Mouse (Mus musculus): ENCODE measurements around the gene Stk11. TPM values are rescaled to one million over a fixed set of nuclear protein-coding genes. Genes with fewer than 3 reads are reported as not detected.

The Stk11 gene
- polyA plus RNA-seq, 1 experiment from 2014 or later, result 13.8 TPM

DNA sequence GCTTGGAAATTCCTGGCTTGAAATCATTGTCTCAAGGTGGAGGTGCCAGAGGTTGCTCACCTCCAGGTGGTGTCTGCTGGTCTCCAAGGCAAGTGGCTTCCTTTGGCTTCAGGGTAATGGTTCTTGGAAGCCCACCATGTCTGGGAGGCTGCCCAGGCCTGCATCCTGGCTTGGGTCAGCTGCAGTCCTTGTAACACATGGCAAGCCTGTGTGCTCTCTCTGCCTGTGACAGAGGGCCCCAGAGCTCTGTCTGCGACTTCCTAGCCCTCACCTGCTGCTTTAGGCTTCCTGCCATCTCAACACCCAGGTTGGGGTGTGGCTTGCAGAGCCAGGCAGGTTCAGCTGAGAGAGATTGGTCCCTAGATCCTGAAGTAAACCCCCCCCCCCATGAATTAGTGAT, 2.1 kb downstream of the Stk11 start:
- H3K36me3 ChIP-seq (ENCODE audit: control insufficient read depth, insufficient read depth), result peaks cover 17% of the 10 kb centered on the region
- no peak overlapping the region for H3K27ac ChIP-seq (ENCODE audit: low read length)
- ATAC-seq (replicated peaks; ENCODE audit: extremely low read depth, insufficient read depth, low FRiP score), result no peak
- peak overlapping the region; percentile 94 for H3K9ac ChIP-seq (ENCODE audit: low read length)
- WGBS, result 34% methylated on average over 1 of the region's 1 CpGs
- peak overlapping the region; percentile 92 for H3K4me3 ChIP-seq (ENCODE audit: low read length)
- H3K4me1 ChIP-seq (ENCODE audit: control insufficient read depth, insufficient read depth, low read length), result peaks cover 37% of the 10 kb centered on the region
- no peaks in the 10 kb centered on the region for H3K27me3 ChIP-seq (ENCODE audit: control insufficient read depth, insufficient read depth, low read length)
- H3K4me2 ChIP-seq (ENCODE audit: low read depth, low read length), result peak overlapping the region; percentile 96
- H3K9me3 ChIP-seq (replicated peaks; ENCODE audit: control insufficient read depth, low read length), result no peaks in the 10 kb centered on the region

DNA sequence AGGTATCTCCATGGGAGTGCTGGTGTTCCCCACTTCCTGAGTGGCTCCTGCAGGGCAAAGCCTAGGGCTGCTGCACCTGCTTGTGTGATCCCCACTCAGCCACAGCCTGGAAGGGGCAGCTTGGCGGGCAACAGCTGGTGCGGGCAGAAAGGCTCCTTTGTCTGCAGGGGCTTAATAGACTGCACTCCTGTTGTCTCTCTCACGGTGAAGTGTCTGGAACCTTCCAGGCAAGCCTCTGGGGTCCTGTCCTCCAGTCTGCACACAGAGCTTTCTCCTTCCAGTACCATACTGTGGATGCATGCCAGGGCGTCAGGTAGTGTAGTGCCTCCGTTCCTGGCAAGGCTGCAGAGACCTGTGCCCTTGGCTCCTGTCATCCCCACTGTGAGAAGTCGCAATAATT, 2.9 kb downstream of the Stk11 start:
- no peak for ATAC-seq (replicated peaks; ENCODE audit: extremely low read depth, insufficient read depth, low FRiP score)
- peaks cover 37% of the 10 kb centered on the region for H3K4me1 ChIP-seq (ENCODE audit: control insufficient read depth, insufficient read depth, low read length)

DNA sequence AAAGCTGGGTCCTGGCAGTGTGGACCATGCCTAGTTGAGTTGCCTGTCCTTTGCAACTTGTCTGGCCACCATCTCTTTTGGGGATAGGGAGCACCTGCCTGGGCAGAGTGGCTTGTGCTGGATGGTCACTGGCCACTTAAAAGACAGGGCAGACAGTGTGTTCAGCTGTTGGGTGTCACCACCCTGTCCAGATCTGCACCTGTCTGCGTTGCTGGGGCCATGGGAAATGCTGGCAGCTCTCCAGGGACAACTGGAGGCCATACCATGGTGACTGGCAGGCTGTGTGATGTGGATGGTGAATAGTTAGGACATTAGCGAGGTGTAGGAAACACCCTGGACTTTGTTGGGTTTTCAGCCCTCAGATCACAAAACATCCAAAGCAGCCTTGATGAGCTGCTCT, 4.5 kb downstream of the Stk11 start:
- Histone ChIP-seq H3K9me3 (replicated peaks; ENCODE audit: control insufficient read depth, low read length) (no peaks in the 10 kb centered on the region), H3K4me1 (ENCODE audit: control insufficient read depth, insufficient read depth, low read length) (peaks cover 35% of the 10 kb centered on the region), H3K9ac (ENCODE audit: low read length) (no peak overlapping the region; the same call in 1 of the 2 replicates), H3K36me3 (ENCODE audit: control insufficient read depth, insufficient read depth) (peaks cover 19% of the 10 kb centered on the region), H3K27me3 (ENCODE audit: control insufficient read depth, insufficient read depth, low read length) (no peaks in the 10 kb centered on the region), H3K4me2 (ENCODE audit: low read depth, low read length) (no peak overlapping the region), H3K4me3 (ENCODE audit: low read length) (no peak overlapping the region), H3K27ac (ENCODE audit: low read length) (0 out of 2 replicates have a peak overlapping the region, but pooled peaks have one; percentile 4)
- 44% methylated on average over 2 of the region's 2 CpGs for whole genome bisulfite sequencing
- no peak for ATAC-seq (replicated peaks; ENCODE audit: extremely low read depth, insufficient read depth, low FRiP score)

More for the DNA sequence above, 2.9 kb downstream of the Stk11 start:
- whole genome bisulfite sequencing, result 67% methylated on average over 6 of the region's 6 CpGs
- Histone ChIP-seq H3K9me3 (replicated peaks; ENCODE audit: control insufficient read depth, low read length) (no peaks in the 10 kb centered on the region), H3K4me3 (ENCODE audit: low read length) (peak overlapping the region; percentile 92), H3K27me3 (ENCODE audit: control insufficient read depth, insufficient read depth, low read length) (no peaks in the 10 kb centered on the region), H3K36me3 (ENCODE audit: control insufficient read depth, insufficient read depth) (peaks cover 19% of the 10 kb centered on the region), H3K9ac (ENCODE audit: low read length) (peak overlapping the region; percentile 56), H3K4me2 (ENCODE audit: low read depth, low read length) (peak overlapping the region; percentile 96), H3K27ac (ENCODE audit: low read length) (no peak overlapping the region; the same call in 1 of the 2 replicates)

DNA sequence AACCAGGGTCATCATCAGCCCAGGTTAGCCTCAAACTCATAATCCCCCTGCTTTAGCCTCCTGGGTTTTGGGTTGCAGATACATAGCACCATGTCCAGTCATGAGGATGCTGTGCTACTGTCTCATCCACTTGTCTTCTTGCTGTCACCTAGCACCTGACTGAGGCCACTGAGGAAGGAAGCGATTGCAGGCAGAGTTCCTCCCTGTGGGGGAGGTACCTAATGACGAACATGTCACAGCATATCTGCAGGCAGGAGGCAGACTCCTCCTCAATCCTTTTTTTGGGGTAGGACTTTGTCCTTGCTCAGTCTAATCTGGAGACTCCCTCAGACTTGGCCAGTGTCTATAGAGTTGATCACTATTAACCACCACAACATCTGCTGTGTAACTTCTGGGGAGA, 6.0 kb downstream of the Stk11 start:
- peaks cover 30% of the 10 kb centered on the region for H3K36me3 ChIP-seq (ENCODE audit: control insufficient read depth, insufficient read depth)

DNA sequence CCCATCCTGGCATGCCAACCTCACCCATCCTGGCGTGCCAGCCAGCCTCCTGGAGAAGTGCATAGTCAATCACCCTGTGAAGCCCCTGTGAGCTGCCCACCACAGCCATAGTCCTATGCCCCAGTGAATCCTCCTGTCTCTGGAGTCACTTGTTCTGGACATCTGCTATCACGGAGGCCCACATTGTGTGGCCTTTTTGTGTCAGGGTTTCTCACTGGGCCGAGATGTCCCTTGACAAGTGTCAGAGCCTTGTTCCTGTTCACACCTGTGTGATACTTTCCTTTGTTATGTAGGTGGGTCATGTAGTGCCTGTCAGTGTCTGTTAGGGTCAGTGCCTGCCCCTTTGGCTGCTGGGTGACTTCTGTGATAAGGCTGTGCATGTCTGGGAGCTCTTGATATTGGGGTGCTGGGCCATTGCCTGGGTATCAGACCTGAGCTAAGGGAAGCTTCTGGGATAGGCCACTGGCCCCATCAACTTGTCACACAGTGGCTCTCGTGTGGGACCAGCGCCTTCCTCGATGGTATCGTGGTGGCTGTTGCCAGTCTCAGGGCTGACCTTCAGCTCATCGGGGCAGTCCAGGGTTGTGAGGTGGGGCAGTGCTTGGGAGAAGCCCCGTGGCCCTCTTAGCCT, 8.4 kb downstream of the Stk11 start:
- 87% methylated on average over 9 of the region's 9 CpGs for WGBS
- H3K27ac ChIP-seq (ENCODE audit: low read length), result no peak overlapping the region
- no peaks in the 10 kb centered on the region for H3K9me3 ChIP-seq (replicated peaks; ENCODE audit: control insufficient read depth, low read length)
- H3K27me3 ChIP-seq (ENCODE audit: control insufficient read depth, insufficient read depth, low read length), result no peaks in the 10 kb centered on the region
- no peak overlapping the region for H3K4me3 ChIP-seq (ENCODE audit: low read length)
- no peak for ATAC-seq (replicated peaks; ENCODE audit: extremely low read depth, insufficient read depth, low FRiP score)
- H3K9ac ChIP-seq (ENCODE audit: low read length), result peak overlapping the region; percentile 49; the same call in 1 of the 2 replicates
- H3K4me2 ChIP-seq (ENCODE audit: low read depth, low read length), result no peak overlapping the region
- peaks cover 13% of the 10 kb centered on the region for H3K4me1 ChIP-seq (ENCODE audit: control insufficient read depth, insufficient read depth, low read length)
- H3K36me3 ChIP-seq (ENCODE audit: control insufficient read depth, insufficient read depth), result peaks cover 44% of the 10 kb centered on the region

More for the DNA sequence above, 6.0 kb downstream of the Stk11 start:
- Histone ChIP-seq H3K4me1 (ENCODE audit: control insufficient read depth, insufficient read depth, low read length) (peaks cover 35% of the 10 kb centered on the region), H3K4me3 (ENCODE audit: low read length) (no peak overlapping the region), H3K4me2 (ENCODE audit: low read depth, low read length) (no peak overlapping the region), H3K27me3 (ENCODE audit: control insufficient read depth, insufficient read depth, low read length) (no peaks in the 10 kb centered on the region), H3K9ac (ENCODE audit: low read length) (no peak overlapping the region), H3K27ac (ENCODE audit: low read length) (no peak overlapping the region), H3K9me3 (replicated peaks; ENCODE audit: control insufficient read depth, low read length) (no peaks in the 10 kb centered on the region)
- ATAC-seq (replicated peaks; ENCODE audit: extremely low read depth, insufficient read depth, low FRiP score), result no peak
- WGBS, result 77% methylated on average over 2 of the region's 2 CpGs

DNA sequence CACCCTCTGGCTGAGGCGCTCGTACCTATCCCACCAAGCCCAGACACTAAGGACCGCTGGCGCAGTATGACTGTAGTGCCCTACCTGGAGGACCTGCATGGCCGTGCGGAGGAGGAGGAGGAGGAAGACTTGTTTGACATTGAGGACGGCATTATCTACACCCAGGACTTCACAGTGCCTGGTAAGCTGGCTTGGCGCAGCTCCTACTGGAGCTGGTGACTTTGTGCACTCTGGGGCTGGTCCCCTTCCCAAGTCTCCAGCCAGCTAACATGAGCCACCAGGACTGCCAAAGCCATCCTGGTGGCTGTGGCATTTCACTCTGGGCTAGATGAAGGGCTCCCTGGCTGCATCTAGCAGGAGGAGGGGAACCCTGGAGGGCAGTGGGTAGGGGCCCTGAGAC, 12.3 kb downstream of the Stk11 start:
- H3K9me3 ChIP-seq (replicated peaks; ENCODE audit: control insufficient read depth, low read length), result no peaks in the 10 kb centered on the region
- no peaks in the 10 kb centered on the region for H3K27me3 ChIP-seq (ENCODE audit: control insufficient read depth, insufficient read depth, low read length)
- peaks cover 49% of the 10 kb centered on the region for H3K36me3 ChIP-seq (ENCODE audit: control insufficient read depth, insufficient read depth)
- H3K27ac ChIP-seq (ENCODE audit: low read length), result no peak overlapping the region
- no peak for ATAC-seq (replicated peaks; ENCODE audit: extremely low read depth, insufficient read depth, low FRiP score)
- peaks cover 8% of the 10 kb centered on the region for H3K4me1 ChIP-seq (ENCODE audit: control insufficient read depth, insufficient read depth, low read length)
- WGBS, result 93% methylated on average over 8 of the region's 8 CpGs
- no peak overlapping the region for H3K9ac ChIP-seq (ENCODE audit: low read length)
- no peak overlapping the region for H3K4me2 ChIP-seq (ENCODE audit: low read depth, low read length)
- H3K4me3 ChIP-seq (ENCODE audit: low read length), result no peak overlapping the region

DNA sequence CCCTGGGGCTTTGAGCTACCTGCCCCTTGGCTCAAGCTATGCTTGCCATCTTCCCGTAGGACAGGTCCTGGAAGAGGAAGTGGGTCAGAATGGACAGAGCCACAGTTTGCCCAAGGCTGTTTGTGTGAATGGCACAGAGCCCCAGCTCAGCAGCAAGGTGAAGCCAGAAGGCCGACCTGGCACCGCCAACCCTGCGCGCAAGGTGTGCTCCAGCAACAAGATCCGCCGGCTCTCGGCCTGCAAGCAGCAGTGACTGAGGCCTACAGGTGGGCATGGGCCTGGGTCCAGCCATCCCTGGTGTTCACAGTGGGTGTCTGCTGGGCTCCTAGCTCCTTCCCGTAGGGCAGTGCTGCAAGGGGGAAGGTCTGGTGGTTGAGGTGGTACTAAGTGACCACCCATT, 14.2 kb downstream of the Stk11 start:
- WGBS, result 93% methylated on average over 9 of the region's 9 CpGs
- H3K4me2 ChIP-seq (ENCODE audit: low read depth, low read length), result no peak overlapping the region
- no peak overlapping the region for H3K27ac ChIP-seq (ENCODE audit: low read length)
- no peak for ATAC-seq (replicated peaks; ENCODE audit: extremely low read depth, insufficient read depth, low FRiP score)
- H3K4me3 ChIP-seq (ENCODE audit: low read length), result no peak overlapping the region
- no peaks in the 10 kb centered on the region for H3K27me3 ChIP-seq (ENCODE audit: control insufficient read depth, insufficient read depth, low read length)
- H3K36me3 ChIP-seq (ENCODE audit: control insufficient read depth, insufficient read depth), result peaks cover 48% of the 10 kb centered on the region
- H3K9ac ChIP-seq (ENCODE audit: low read length), result no peak overlapping the region
- no peaks in the 10 kb centered on the region for H3K9me3 ChIP-seq (replicated peaks; ENCODE audit: control insufficient read depth, low read length)
- H3K4me1 ChIP-seq (ENCODE audit: control insufficient read depth, insufficient read depth, low read length), result peaks cover 19% of the 10 kb centered on the region

DNA sequence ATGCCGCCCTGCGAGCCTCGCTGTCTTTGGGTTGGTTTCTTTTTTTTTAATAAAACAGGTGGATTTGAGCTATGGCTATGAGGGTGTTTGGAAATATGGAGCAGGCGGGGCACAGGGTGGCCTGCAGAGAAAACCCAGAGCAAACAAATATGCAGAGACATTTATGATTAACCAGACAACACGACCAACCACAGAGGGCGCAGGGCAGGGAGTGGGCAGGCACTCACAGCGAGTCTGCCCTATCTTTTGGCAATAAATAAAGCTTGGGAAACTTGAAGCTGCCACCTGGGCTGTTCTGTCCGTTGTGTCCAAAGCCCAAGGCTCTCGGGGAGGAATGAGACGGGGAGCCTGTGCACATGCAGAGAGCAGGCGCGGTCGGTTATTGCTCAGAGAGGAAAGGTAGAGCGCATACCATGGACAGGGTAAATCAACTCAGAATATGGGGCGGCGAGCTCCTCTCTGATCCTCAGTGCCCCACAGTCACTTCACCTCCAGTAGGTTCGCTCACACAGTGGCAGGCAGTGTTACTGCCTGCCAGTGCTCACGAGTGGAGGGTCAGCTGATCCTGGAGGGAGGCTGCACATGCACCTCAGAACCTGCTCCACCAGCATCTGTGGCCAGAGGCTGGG, 14.9 kb downstream of the Stk11 start:
- H3K27ac ChIP-seq (ENCODE audit: low read length), result no peak overlapping the region
- H3K4me3 ChIP-seq (ENCODE audit: low read length), result no peak overlapping the region
- ATAC-seq (replicated peaks; ENCODE audit: extremely low read depth, insufficient read depth, low FRiP score), result no peak
- H3K4me2 ChIP-seq (ENCODE audit: low read depth, low read length), result no peak overlapping the region
- peaks cover 46% of the 10 kb centered on the region for H3K36me3 ChIP-seq (ENCODE audit: control insufficient read depth, insufficient read depth)
- no peak overlapping the region for H3K9ac ChIP-seq (ENCODE audit: low read length)
- no peaks in the 10 kb centered on the region for H3K9me3 ChIP-seq (replicated peaks; ENCODE audit: control insufficient read depth, low read length)
- 82% methylated on average over 18 of the region's 18 CpGs for WGBS
- H3K27me3 ChIP-seq (ENCODE audit: control insufficient read depth, insufficient read depth, low read length), result no peaks in the 10 kb centered on the region
- peaks cover 19% of the 10 kb centered on the region for H3K4me1 ChIP-seq (ENCODE audit: control insufficient read depth, insufficient read depth, low read length)

DNA sequence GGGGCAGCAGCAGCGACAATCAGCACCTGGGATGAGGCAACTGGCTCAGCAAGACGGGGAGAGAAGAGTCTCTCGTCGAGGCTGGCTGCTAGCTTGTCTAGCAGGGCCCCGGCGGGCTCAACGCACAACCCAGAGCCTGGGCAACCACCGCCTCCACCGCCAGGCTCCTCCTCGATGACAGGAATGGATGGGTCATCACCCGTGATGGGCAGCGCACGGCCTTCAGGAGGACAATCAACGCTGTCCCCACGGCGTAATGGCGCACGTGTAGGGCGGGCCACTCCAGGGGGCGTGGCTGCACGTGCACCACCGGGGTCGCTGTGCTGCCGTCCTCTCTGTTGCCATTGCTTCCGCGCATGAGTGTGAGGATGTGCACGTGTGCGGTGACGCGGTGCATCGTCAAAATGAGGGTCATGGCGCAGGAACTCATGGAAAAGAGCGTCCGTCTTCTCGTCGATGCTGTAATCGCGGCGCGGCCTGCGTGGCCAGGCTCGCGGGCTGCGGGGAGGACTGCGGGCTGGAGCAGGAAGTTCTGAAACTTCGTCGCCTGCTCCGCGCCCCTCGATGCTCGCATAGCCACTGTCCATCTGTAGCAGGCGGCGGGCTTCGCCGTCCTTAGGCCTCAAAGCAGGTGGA, 15.8 kb downstream of the Stk11 start:
- no peak overlapping the region for H3K27ac ChIP-seq (ENCODE audit: low read length)
- H3K4me1 ChIP-seq (ENCODE audit: control insufficient read depth, insufficient read depth, low read length), result peaks cover 19% of the 10 kb centered on the region
- no peaks in the 10 kb centered on the region for H3K27me3 ChIP-seq (ENCODE audit: control insufficient read depth, insufficient read depth, low read length)
- no peak overlapping the region for H3K9ac ChIP-seq (ENCODE audit: low read length)
- no peak overlapping the region for H3K4me3 ChIP-seq (ENCODE audit: low read length)
- H3K9me3 ChIP-seq (replicated peaks; ENCODE audit: control insufficient read depth, low read length), result 0 out of 2 replicates have a peak, but pooled peaks cover 3% of the 10 kb centered on the region
- WGBS, result 27% methylated on average over 55 of the region's 55 CpGs
- H3K36me3 ChIP-seq (ENCODE audit: control insufficient read depth, insufficient read depth), result peaks cover 39% of the 10 kb centered on the region
- ATAC-seq (replicated peaks; ENCODE audit: extremely low read depth, insufficient read depth, low FRiP score), result no peak
- H3K4me2 ChIP-seq (ENCODE audit: low read depth, low read length), result no peak overlapping the region
